Mouse (Mus musculus): ENCODE measurements at regions not wholly inside any gene's neighbourhood (a gene's known extent, or its start where the extent isn't known, plus 50 kb on each side); places are given as distances from the start of the nearest gene placed in this dataset.

- peaks cover under 1% of the 10 kb centered on the region for H3K4me1 ChIP-seq (ENCODE audit: control insufficient read depth, insufficient read depth, low read length)
- no peak overlapping the region for H3K4me3 ChIP-seq (ENCODE audit: insufficient read depth, low read length)
- H3K27ac ChIP-seq (ENCODE audit: insufficient read depth, low read length), result no peak overlapping the region
- no peak for TF ChIP-seq POLR2A (IDR thresholded peaks at IDR 0.05; ENCODE audit: extremely low read depth, insufficient read depth, low read length)
- no peak for TF ChIP-seq CTCF (IDR thresholded peaks at IDR 0.05; ENCODE audit: extremely low read depth, insufficient read depth, low read length)
Measured at GRCm38 (mm10) chr3:149170191-149170590, 179.8 kb upstream of the Adgrl2 start.

GRCm38 (mm10) chr3:149169442-149169841 lies 179.1 kb upstream of the Adgrl2 start:
- no peaks in the 10 kb centered on the region; the same call in 1 of the 2 replicates for H3K4me1 ChIP-seq (ENCODE audit: control insufficient read depth, insufficient read depth, low read length)
- no peak overlapping the region for H3K27ac ChIP-seq (ENCODE audit: insufficient read depth, low read length)
- H3K4me3 ChIP-seq (ENCODE audit: insufficient read depth, low read length), result no peak overlapping the region
- TF ChIP-seq POLR2A (IDR thresholded peaks at IDR 0.05; ENCODE audit: extremely low read depth, insufficient read depth, low read length), result no peak
- TF ChIP-seq CTCF (IDR thresholded peaks at IDR 0.05; ENCODE audit: extremely low read depth, insufficient read depth, low read length), result no peak

- Histone ChIP-seq H3K4me3 (ENCODE audit: insufficient read depth, low read length) (no peak overlapping the region), H3K27ac (ENCODE audit: insufficient read depth, low read length) (no peak overlapping the region), H3K4me1 (ENCODE audit: control insufficient read depth, insufficient read depth, low read length) (no peaks in the 10 kb centered on the region)
- TF ChIP-seq CTCF (IDR thresholded peaks at IDR 0.05; ENCODE audit: extremely low read depth, insufficient read depth, low read length) (no peak), POLR2A (IDR thresholded peaks at IDR 0.05; ENCODE audit: extremely low read depth, insufficient read depth, low read length) (no peak)
Measured at GRCm38 (mm10) chr3:149167997-149168396, 177.6 kb upstream of the Adgrl2 start.

GRCm38 (mm10) chr3:149164804-149165203 lies 174.4 kb upstream of the Adgrl2 start:
- no peak overlapping the region for H3K4me3 ChIP-seq (ENCODE audit: insufficient read depth, low read length)
- TF ChIP-seq CTCF (IDR thresholded peaks at IDR 0.05; ENCODE audit: extremely low read depth, insufficient read depth, low read length), result no peak
- no peak for TF ChIP-seq POLR2A (IDR thresholded peaks at IDR 0.05; ENCODE audit: extremely low read depth, insufficient read depth, low read length)
- H3K4me1 ChIP-seq (ENCODE audit: control insufficient read depth, insufficient read depth, low read length), result no peaks in the 10 kb centered on the region; the same call in 1 of the 2 replicates
- no peak overlapping the region for H3K27ac ChIP-seq (ENCODE audit: insufficient read depth, low read length)

- Histone ChIP-seq H3K27ac (ENCODE audit: insufficient read depth, low read length) (no peak overlapping the region), H3K4me1 (ENCODE audit: control insufficient read depth, insufficient read depth, low read length) (no peaks in the 10 kb centered on the region; the same call in 1 of the 2 replicates), H3K4me3 (ENCODE audit: insufficient read depth, low read length) (no peak overlapping the region)
- TF ChIP-seq POLR2A (IDR thresholded peaks at IDR 0.05; ENCODE audit: extremely low read depth, insufficient read depth, low read length) (no peak), CTCF (IDR thresholded peaks at IDR 0.05; ENCODE audit: extremely low read depth, insufficient read depth, low read length) (no peak)
Measured at GRCm38 (mm10) chr3:149163591-149163990, 173.2 kb upstream of the Adgrl2 start.

GRCm38 (mm10) chr3:149160833-149161232 lies 170.5 kb upstream of the Adgrl2 start:
- Histone ChIP-seq H3K4me1 (ENCODE audit: control insufficient read depth, insufficient read depth, low read length) (no peaks in the 10 kb centered on the region; the same call in 1 of the 2 replicates), H3K27ac (ENCODE audit: insufficient read depth, low read length) (no peak overlapping the region), H3K4me3 (ENCODE audit: insufficient read depth, low read length) (no peak overlapping the region)
- no peak for TF ChIP-seq POLR2A (IDR thresholded peaks at IDR 0.05; ENCODE audit: extremely low read depth, insufficient read depth, low read length)
- no peak for TF ChIP-seq CTCF (IDR thresholded peaks at IDR 0.05; ENCODE audit: extremely low read depth, insufficient read depth, low read length)

- no peak overlapping the region for H3K27ac ChIP-seq (ENCODE audit: insufficient read depth, low read length)
- TF ChIP-seq POLR2A (IDR thresholded peaks at IDR 0.05; ENCODE audit: extremely low read depth, insufficient read depth, low read length) (no peak), CTCF (IDR thresholded peaks at IDR 0.05; ENCODE audit: extremely low read depth, insufficient read depth, low read length) (no peak)
- no peak overlapping the region for H3K4me3 ChIP-seq (ENCODE audit: insufficient read depth, low read length)
- no peaks in the 10 kb centered on the region; the same call in 1 of the 2 replicates for H3K4me1 ChIP-seq (ENCODE audit: control insufficient read depth, insufficient read depth, low read length)
Measured at GRCm38 (mm10) chr3:149157381-149157780, 167.0 kb upstream of the Adgrl2 start.

- TF ChIP-seq POLR2A (IDR thresholded peaks at IDR 0.05; ENCODE audit: extremely low read depth, insufficient read depth, low read length) (no peak), CTCF (IDR thresholded peaks at IDR 0.05; ENCODE audit: extremely low read depth, insufficient read depth, low read length) (no peak)
- no peaks in the 10 kb centered on the region for H3K4me1 ChIP-seq (ENCODE audit: control insufficient read depth, insufficient read depth, low read length)
- H3K4me3 ChIP-seq (ENCODE audit: insufficient read depth, low read length), result no peak overlapping the region
- H3K27ac ChIP-seq (ENCODE audit: insufficient read depth, low read length), result no peak overlapping the region
Measured at GRCm38 (mm10) chr3:149152312-149152711, 162.0 kb upstream of the Adgrl2 start.

- no peak overlapping the region for H3K4me3 ChIP-seq (ENCODE audit: insufficient read depth, low read length)
- no peaks in the 10 kb centered on the region for H3K4me1 ChIP-seq (ENCODE audit: control insufficient read depth, insufficient read depth, low read length)
- no peak for TF ChIP-seq CTCF (IDR thresholded peaks at IDR 0.05; ENCODE audit: extremely low read depth, insufficient read depth, low read length)
- no peak for TF ChIP-seq POLR2A (IDR thresholded peaks at IDR 0.05; ENCODE audit: extremely low read depth, insufficient read depth, low read length)
- no peak overlapping the region for H3K27ac ChIP-seq (ENCODE audit: insufficient read depth, low read length)
Measured at GRCm38 (mm10) chr3:149150796-149151195, 160.4 kb upstream of the Adgrl2 start.

GRCm38 (mm10) chr3:149148608-149149007 lies 158.3 kb upstream of the Adgrl2 start:
- Histone ChIP-seq H3K4me3 (ENCODE audit: insufficient read depth, low read length) (no peak overlapping the region), H3K4me1 (ENCODE audit: control insufficient read depth, insufficient read depth, low read length) (no peaks in the 10 kb centered on the region), H3K27ac (ENCODE audit: insufficient read depth, low read length) (no peak overlapping the region)
- TF ChIP-seq CTCF (IDR thresholded peaks at IDR 0.05; ENCODE audit: extremely low read depth, insufficient read depth, low read length) (no peak), POLR2A (IDR thresholded peaks at IDR 0.05; ENCODE audit: extremely low read depth, insufficient read depth, low read length) (no peak)

All from cortical plate, adult 2 months (tissue).